Mouse (Mus musculus) hindlimb bud, embryonic 11.5 days (tissue): ENCODE data around the gene Sptbn4.

Experiments
- DNase-seq: peaks from one replicate; pipeline ENCODE4 v3.0.0-alpha.2; 2012; ENCODE audit warnings: low read depth, low spot score; ENCODE audit errors: extremely low spot score

Gene Sptbn4

GRCm38 (mm10) chr7:27437544-27437943, 9.9 kb downstream of the Sptbn4 start:
- DNase-seq: no peak

GRCm38 (mm10) chr7:27433794-27434193, 13.7 kb downstream of the Sptbn4 start:
- DNase-seq: no peak

DNA sequence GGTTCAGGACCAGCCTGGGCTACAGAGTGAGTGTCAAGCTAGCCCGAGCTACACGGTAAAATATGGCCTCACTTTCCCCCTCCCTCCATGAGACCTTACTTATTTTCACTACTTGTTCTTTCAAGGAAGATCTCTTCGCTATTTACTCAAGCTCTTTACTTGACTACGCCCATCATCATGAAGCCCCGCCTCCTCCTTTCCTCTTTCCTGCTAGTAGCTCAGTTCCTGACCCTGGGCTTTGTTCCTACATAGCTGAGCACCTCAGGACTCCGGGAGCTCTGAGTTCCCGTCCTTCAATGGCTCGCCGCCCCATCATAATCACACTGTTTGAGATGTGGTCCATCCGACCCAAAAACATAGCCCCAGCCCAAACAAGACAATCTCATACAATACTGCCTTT, 14.1 kb downstream of the Sptbn4 start:
- no peak for DNase-seq

- DNase-seq: no peak
These were observed 18.4 kb downstream of the Sptbn4 start for GRCm38 (mm10) chr7:27429135-27429534.

DNA sequence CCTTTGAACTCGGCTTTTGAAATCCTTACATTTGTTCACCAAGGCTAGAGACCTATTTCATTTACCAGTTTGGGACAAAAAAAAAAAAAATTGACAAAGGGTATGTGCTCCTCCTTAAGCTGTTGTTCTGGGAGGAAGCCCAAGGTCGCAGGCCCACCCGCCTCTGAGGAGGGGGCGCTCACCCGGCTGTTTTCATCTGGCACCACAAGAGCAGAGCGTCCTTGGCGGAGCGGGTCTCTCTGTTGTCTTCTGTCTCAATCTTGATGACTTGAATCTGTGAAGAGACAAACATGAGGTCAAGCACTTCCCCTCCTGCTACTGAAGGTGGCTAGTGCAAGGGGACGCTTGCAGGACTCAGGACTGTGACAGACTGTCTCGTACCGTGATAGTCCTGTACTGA, 19.5 kb downstream of the Sptbn4 start:
- no peak for DNase-seq

DNA sequence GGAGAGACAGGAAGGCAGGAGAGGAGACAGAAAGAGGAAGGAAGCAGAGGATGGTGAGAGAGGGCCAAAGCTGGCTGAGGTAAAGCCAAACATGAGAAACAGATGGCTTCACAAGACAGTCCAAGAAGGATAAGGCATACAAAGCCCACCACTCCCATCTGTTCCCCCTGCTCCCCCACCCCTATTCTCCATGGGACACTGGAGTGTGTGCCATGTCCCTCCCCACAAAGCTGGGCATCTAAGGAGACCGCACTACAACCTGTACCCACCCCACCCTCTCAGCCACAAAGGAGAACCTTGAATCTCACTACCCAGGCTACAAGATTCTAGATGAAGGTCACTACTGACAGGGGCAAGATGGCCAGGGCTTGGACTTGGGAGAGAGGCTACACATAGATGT, 20.1 kb downstream of the Sptbn4 start:
- DNase-seq: no peak

DNA sequence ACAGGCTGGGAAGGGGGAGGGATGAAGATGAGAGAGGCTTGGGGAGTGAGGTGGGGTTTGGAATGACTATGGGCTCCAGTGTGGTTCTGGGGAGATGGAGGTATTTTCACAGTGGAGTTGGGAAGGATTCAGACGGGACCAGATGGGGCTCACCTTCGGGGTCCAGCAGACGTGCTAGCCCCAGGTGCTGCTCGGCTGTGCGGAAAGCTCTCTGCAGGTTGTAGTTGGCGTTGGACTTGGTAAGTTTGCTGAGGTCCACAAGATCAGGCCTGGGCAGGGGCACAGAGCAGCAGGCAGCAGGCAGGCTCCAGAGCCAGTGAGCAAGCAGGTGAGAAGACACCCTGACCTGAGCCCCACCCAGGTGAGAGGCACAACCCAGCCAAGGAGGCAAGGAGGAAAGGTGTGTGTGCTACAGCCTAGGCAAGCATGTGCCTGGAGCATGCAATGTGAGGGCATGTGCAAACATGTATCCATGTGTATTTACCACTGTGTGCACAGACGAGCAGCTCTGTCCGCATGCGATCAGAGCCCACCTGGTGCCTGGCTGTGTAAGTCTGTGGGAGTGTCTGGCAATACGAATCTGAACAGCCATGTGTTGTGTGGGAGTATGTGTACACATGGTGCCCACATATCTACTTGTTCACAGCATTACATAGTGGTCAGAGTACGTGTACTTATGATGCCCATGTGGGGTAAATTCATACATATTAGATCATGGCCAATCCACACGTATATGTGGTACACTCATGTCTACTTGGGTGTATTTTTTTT, 23.7 kb downstream of the Sptbn4 start:
- no peak for DNase-seq

DNA sequence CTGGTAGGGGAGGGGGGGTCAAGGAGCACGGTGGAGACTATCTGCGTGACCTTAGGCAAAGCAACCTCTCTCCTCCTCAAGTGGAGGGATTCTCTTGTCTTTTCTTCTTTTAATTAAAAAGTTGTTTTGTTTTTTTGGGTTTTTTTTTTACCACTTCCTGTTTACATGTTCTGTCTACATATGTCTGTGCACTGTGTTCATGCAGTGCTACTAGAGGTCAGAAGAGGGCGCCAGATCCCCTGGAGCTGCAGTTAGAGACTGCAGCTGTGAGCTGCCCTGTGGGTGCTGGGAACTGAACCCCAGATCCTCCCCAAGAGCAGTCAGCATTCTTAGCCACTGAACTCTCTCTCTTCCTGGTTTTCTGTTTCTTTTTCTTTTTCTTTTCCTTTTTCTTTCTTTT, 28.4 kb downstream of the Sptbn4 start:
- DNase-seq: no peak

DNA sequence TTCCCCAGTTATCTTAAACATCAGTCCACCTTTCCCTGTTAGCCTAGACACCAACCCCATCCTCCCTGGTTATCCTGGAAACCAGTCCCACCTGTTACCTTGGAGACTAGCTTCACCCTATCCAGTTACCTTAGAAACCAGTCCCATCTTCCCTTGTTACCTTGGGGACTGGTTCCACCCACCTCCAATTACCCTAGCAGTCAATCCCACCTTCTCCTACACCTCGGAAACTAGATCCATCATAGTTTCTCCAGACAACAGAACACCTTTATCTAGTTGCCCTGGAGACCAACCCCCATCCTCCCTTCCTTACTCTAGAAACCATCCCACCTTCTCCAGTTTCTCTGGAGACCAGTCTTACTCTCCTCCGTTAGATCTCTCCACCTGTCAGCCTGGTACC, 30.3 kb downstream of the Sptbn4 start:
- no peak for DNase-seq

DNA sequence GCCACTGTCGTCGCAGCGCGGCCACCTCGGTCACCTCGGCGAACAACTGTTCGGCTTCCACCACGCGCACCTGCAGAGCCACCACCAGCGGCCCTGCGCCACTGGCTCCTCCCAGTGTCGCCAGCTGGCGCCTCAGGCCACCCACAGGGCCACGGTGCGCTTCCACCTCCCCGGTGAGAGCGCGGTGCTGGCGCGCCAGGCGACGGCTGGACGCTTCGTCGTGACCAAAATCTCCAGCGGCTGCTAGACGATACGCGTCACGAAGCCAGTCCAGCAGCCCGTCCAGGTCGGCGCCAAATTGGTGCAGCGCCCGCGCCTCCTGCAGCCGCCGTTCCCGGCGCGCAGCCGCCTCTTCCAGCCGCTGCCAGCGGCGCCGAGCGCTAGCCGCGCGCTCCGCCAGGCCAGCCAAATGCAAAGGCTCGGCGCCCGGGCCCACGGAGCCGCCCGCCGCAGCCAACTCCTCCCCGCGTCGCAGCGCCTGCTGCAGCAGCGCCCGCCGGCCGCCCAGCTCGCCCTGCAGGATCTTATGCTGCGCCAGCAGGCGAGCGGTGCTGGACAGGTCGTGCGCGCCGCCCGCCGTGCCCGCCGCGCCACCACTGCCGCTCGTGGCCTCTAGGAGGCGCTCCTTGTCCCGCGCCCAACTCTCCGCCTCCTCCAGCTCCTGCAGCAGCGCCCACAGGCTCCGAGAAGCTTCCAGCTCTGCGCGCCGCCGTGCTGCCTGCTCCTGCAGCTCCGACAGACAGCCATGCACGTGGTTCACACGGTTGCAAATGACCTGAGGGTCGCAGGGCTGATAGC, 38.9 kb downstream of the Sptbn4 start:
- DNase-seq: no peak

DNA sequence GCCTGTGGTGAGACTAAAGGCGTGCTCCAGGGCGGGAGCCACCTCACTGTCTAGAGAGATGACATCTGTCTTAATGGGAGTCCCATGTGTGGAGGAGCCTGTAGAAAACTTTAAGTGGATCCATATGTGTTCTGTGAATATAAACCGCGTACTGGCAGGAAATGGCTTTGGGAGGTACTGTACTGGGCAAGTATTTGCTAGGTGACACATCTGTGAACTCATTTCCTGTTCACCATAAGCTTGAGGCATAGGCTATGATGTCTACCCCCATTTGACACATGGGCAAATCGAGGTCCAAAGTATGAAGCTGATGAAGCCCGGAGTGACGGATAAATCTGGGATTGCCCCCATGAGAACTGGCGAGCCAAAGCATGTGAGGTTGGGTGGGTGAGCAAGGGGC, 39.7 kb downstream of the Sptbn4 start:
- no peak for DNase-seq

DNA sequence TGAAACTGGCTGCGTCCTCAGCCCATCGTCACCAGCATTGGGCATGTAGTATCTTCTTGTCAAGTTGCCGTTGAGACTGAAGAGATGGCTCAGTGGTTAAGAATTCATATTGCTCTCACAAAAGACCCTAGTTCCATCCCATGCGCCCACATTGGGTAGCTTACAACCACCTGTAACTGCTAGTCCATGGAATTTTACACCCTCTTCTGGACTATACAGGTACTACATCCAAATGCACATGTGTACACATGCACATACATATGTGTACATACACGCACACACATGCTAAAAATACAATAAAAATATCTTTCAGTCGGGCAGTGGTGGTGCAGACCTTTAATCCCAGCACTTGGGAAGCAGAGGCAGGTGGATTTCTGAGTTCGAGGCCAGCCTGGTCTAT, 41.0 kb downstream of the Sptbn4 start:
- DNase-seq: no peak

- no peak for DNase-seq
These were observed 43.1 kb downstream of the Sptbn4 start for GRCm38 (mm10) chr7:27404203-27404942.

DNA sequence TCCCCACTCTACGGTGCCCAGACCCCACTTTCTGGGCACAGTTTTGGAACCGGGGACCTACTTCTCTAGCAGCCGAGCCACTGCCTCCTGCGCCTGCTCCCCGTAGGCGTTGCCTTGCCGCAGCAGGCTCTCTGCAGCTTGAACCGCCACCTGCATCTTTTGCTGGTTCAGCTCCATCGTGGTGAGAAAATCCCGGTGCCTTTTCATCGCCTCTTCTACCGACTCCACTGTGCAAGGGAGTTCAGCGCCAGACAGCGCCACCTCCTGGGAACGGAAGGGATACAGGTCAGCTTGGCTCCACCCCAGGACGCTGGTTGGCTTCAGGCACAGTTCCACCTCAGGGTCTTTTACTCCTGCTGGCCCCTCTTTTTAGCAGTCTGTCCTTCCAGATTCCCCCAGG, 44.8 kb downstream of the Sptbn4 start:
- no peak for DNase-seq

- DNase-seq: no peak
These were observed 46.9 kb downstream of the Sptbn4 start for GRCm38 (mm10) chr7:27400545-27400944.

- DNase-seq: no peak
These were observed 50.2 kb downstream of the Sptbn4 start for GRCm38 (mm10) chr7:27397048-27397949.

- no peak for DNase-seq
These were observed 51.1 kb downstream of the Sptbn4 start for GRCm38 (mm10) chr7:27396184-27397047.

GRCm38 (mm10) chr7:27395521-27396183, 51.8 kb downstream of the Sptbn4 start:
- no peak for DNase-seq

GRCm38 (mm10) chr7:27391416-27391815, 56.1 kb downstream of the Sptbn4 start:
- DNase-seq: no peak
